Mouse (Mus musculus) left cerebral cortex, adult 2 months (tissue): Measurements from ENCODE around the gene Cfl1. TPM values are rescaled to one million over a fixed set of nuclear protein-coding genes. Genes with fewer than 3 reads are reported as not detected.
A peak's percentile ranks its signal among the peaks of the same experiment; 100 is the strongest.

Source experiments
- DNase-seq, 2 experiments: peaks; one replicate each; pipeline ENCODE4 v3.0.0; 2021 to 2022; ENCODE audit warnings: low spot score in 2 of 2, mixed read lengths in 1 of 2; ENCODE audit errors: extremely low spot score in 1 of 2
- H3K27ac ChIP-seq: fragments of 200-600 bp; 2 replicates; pipeline ENCODE4 v1.8.1; 2022
- H3K4me3 ChIP-seq: fragments of 200-600 bp; 2 replicates; pipeline ENCODE4 v1.8.1; 2022
- CTCF ChIP-seq: fragments of 200-600 bp; IDR thresholded peaks from 2 replicates; pipeline ENCODE4 v1.8.1; 2022; ENCODE audit warnings: antibody characterized with exemption, mild to moderate bottlenecking, moderate library complexity
- intact Hi-C: fragments of 180-260 bp; cut with DNase I; formaldehyde crosslinking; loops from one replicate; pipeline ENCODE4 v1.15.1; 2025
- long read RNA-seq, 2 experiments: library from polyadenylated mRNA; stranded (forward); transcript quantifications; one replicate each; pipeline ENCODE4 v2.0.0; 2021; ENCODE audit warnings: borderline mapping rate in 2 of 2
- total RNA-seq, 2 experiments: library from RNA; stranded (reverse); gene quantifications; 2 replicates each; pipeline ENCODE4 v1.2.3; 2021

The Cfl1 gene
- total RNA-seq, result 1,000 to 10,000 TPM; 1,296 to 1,301 TPM
- long read RNA-seq, experiment 1, transcript Cfl1-202 (4 exons, 2,354 nt), result major isoform, 584 of 673 reads
- long read RNA-seq, experiment 1, partial matches to known transcripts, result 7 of 673 reads
- long read RNA-seq, experiment 1, other reads (novel, unspliced or antisense), result 81 of 673 reads
- long read RNA-seq, experiment 2, transcript Cfl1-202 (4 exons, 2,354 nt), result major isoform, 396 of 452 reads
- long read RNA-seq, experiment 2, partial matches to known transcripts, result 5 of 452 reads
- long read RNA-seq, experiment 2, other reads (novel, unspliced or antisense), result 51 of 452 reads

DNA sequence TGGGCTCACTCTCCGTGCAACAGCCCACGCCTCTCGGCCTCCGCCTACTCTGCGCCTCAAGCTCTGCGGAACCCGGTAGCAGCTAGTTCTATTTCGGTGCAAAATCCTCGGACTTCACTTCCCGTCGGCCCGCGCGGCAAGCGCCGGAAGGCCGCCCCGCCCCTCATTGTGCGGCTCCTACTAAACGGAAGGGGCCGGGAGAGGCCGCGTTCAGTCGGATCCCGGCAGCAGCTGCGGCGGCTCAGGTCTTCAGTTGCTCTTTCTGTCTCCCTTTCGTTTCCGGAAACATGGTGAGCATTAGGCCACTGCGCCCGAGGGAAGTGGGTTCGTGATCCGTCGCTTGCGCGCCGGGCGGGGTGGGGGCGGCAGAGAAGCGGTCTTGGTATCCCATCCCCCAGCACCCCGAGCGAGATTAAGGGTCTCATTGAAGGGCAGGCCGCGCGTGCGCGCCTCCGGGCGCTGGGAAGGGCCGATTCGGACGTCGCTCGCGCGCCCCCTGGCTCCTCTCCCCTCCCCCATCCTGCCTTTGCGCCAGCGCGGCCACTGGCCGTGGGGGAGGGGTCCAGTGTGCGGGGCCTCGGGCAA is at the start of gene Cfl1:
TSS of gene Cfl1 (plus strand) at position 143 of the 585 bp plus-strand sequence.
- intact Hi-C loops, result loop anchor here (1.0 to 2.0 kb wide), 2 partner anchors 20 to 66 kb away; partner anchors contain the start of genes Drap1 and Snx32
- TF ChIP-seq CTCF, result no peak
- Histone ChIP-seq H3K4me3 (peak within 1 kb of the TSS; percentile 91), H3K27ac (peak within 1 kb of the TSS; percentile 99)
- DNase-seq, result peak; percentile 93 to 95

- no peak for DNase-seq
- no peak overlapping the region for H3K4me3 ChIP-seq
- intact Hi-C loops, result no loop called here
- no peak for TF ChIP-seq CTCF
- H3K27ac ChIP-seq, result no peak overlapping the region
Measured at GRCm38 (mm10) chr19:5444371-5444908, 45.8 kb upstream of the Cfl1 start.

GRCm38 (mm10) chr19:5444954-5445353 is 45.3 kb upstream of the Cfl1 start:
- TF ChIP-seq CTCF, result no peak
- H3K27ac ChIP-seq, result no peak overlapping the region
- intact Hi-C loops, result no loop called here

GRCm38 (mm10) chr19:5445747-5446146 is 44.5 kb upstream of the Cfl1 start:
- intact Hi-C loops, result no loop called here
- H3K4me3 ChIP-seq, result no peak overlapping the region

More at GRCm38 (mm10) chr19:5444954-5445353, 45.3 kb upstream of the Cfl1 start:
- H3K4me3 ChIP-seq, result no peak overlapping the region
- DNase-seq, result no peak

GRCm38 (mm10) chr19:5447515-5448353 is 42.5 kb upstream of the Cfl1 start, which contains the start of gene Fosl1:
Gene Fosl1 (plus strand): TSS chr19:5447547.
- DNase-seq, result peak; percentile 69 to 70
- intact Hi-C loops, result no loop called here

More at GRCm38 (mm10) chr19:5445747-5446146, 44.5 kb upstream of the Cfl1 start:
- no peak for DNase-seq
- TF ChIP-seq CTCF, result no peak
- H3K27ac ChIP-seq, result no peak overlapping the region

GRCm38 (mm10) chr19:5448354-5449150 is 41.7 kb upstream of the Cfl1 start:
- TF ChIP-seq CTCF, result no peak
- no peak for DNase-seq
- Histone ChIP-seq H3K4me3 (peak overlapping the region; percentile 66; the same call in 1 of the 2 replicates), H3K27ac (no peak overlapping the region)
- intact Hi-C loops, result no loop called here

More at GRCm38 (mm10) chr19:5447515-5448353, 42.5 kb upstream of the Cfl1 start, which contains the start of gene Fosl1:
- Histone ChIP-seq H3K4me3 (peak within 1 kb of the TSS; percentile 66), H3K27ac (no peak within 1 kb of the TSS)
- TF ChIP-seq CTCF, result no peak

GRCm38 (mm10) chr19:5449673-5450072 is 40.6 kb upstream of the Cfl1 start:
- H3K27ac ChIP-seq, result no peak overlapping the region
- intact Hi-C loops, result no loop called here
- no peak for DNase-seq
- no peak for TF ChIP-seq CTCF
- H3K4me3 ChIP-seq, result no peak overlapping the region

GRCm38 (mm10) chr19:5451766-5452165 is 38.5 kb upstream of the Cfl1 start:
- DNase-seq, result no peak

GRCm38 (mm10) chr19:5455037-5455436 is 35.2 kb upstream of the Cfl1 start:
- TF ChIP-seq CTCF, result no peak
- peak overlapping the region; percentile 63 for H3K4me3 ChIP-seq
- no peak for DNase-seq
- H3K27ac ChIP-seq, result no peak overlapping the region
- intact Hi-C loops, result no loop called here

More at GRCm38 (mm10) chr19:5451766-5452165, 38.5 kb upstream of the Cfl1 start:
- Histone ChIP-seq H3K27ac (no peak overlapping the region), H3K4me3 (no peak overlapping the region)
- no peak; the same call in 1 of the 2 replicates for TF ChIP-seq CTCF
- intact Hi-C loops, result no loop called here

- intact Hi-C loops, result no loop called here
- no peak for TF ChIP-seq CTCF
- DNase-seq, result no peak
- Histone ChIP-seq H3K4me3 (peak overlapping the region; percentile 63), H3K27ac (peak overlapping the region; percentile 99)
Measured at GRCm38 (mm10) chr19:5455568-5455967, 34.7 kb upstream of the Cfl1 start.
